Mouse (Mus musculus) forebrain, embryonic 10.5 days (tissue): ENCODE measurements around the gene Apba2. TPM values are rescaled to one million over a fixed set of nuclear protein-coding genes. Genes with fewer than 3 reads are reported as not detected.

Experiments
- DNase-seq: peaks from one replicate; pipeline ENCODE4 v3.0.0-alpha.2; 2017; ENCODE audit warnings: low spot score; ENCODE audit errors: extremely low spot score
- H3K27ac ChIP-seq: fragments of 300-500 bp; sonication (generic); 2 replicates; pipeline ENCODE4 v1.5.1; 2016; ENCODE audit warnings: mild to moderate bottlenecking
- H3K27me3 ChIP-seq: fragments of 300-500 bp; sonication (generic); 2 replicates; pipeline ENCODE4 v1.6.1; 2016; ENCODE audit warnings: mild to moderate bottlenecking; ENCODE audit not compliant: poor library complexity, severe bottlenecking
- H3K36me3 ChIP-seq: fragments of 300-500 bp; sonication (generic); replicated peaks from 2 replicates; pipeline ENCODE4 v1.6.1; 2016; ENCODE audit warnings: mild to moderate bottlenecking, moderate library complexity
- H3K4me1 ChIP-seq: fragments of 300-500 bp; sonication (generic); 2 replicates; pipeline ENCODE4 v1.6.1; 2016
- H3K4me3 ChIP-seq: fragments of 300-500 bp; sonication (generic); 2 replicates; pipeline ENCODE4 v1.5.1; 2016; ENCODE audit warnings: mild to moderate bottlenecking, moderate library complexity
- H3K9me3 ChIP-seq: fragments of 300-500 bp; sonication (generic); 2 replicates; pipeline ENCODE4 v1.6.1; 2016; ENCODE audit warnings: mild to moderate bottlenecking, moderate library complexity
- WGBS: fragments of 180-500 bp; shearing (Covaris S2); methylation state at CpG from one replicate; pipeline ENCODE4 v1.1.7; 2016; 5-methylcytosine and 5-hydroxymethylcytosine counted together
- polyA plus RNA-seq: library from polyadenylated mRNA; unstranded; fragments of >200 nt; fragmentation: Nextera tagmentation; extraction: Ambion mirVana; gene quantifications from 2 replicates; pipeline ENCODE4 v1.2.1, GENCODE M21; 2016

The Apba2 gene
- polyA plus RNA-seq, 1 experiment from 2014 or later = 46.1 TPM

GRCm38 (mm10) chr7:64773465-64773864 is 272.0 kb downstream of the Apba2 start:
- DNase-seq = no peak
- H3K4me1 ChIP-seq = peaks cover 28% of the 10 kb centered on the region

DNA sequence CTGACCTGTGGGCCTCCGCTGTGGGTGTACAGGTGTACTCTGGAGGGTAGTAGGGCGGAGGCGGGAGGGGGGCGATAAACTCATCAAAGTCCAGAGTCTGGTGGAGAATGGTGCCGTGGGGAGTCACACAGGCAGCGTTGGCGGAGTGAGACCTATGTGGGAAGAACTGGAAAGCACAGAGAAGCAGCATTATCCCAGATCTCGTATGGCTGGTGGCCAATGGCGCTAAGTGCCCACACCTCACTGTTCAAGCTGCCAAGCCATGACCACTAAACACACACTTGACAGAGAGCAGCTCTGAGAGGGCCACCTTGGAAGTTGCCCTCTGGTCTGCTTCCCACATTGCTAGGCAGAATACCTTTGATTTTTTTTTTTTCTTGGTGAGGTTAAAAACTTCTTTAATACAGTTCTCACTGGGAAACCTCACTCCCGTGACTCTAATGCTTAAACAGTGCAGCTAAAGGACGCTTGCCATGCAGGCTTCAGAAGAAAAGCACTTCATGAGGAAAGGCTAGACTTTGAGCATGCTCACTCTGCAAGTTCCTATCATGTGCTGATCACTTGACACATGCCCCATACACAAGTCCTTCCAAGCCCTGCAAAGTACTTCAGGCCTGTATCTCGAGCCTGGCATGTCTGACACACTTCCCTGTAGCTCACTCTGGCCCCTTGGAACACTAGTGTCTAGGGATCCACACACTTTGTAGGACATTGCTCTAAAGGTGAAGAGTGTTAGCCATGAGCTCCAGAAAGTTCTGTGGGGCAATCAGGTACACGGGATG is 275.4 kb downstream of the Apba2 start:
- H3K9me3 ChIP-seq = no peaks in the 10 kb centered on the region
- no peaks in the 10 kb centered on the region for H3K27me3 ChIP-seq
- WGBS = 88% methylated on average over 13 of the region's 13 CpGs
- DNase-seq = no peak
- H3K36me3 ChIP-seq = no peaks in the 10 kb centered on the region
- H3K27ac ChIP-seq = no peak overlapping the region
- no peak overlapping the region for H3K4me3 ChIP-seq
- peaks cover 27% of the 10 kb centered on the region for H3K4me1 ChIP-seq

More at GRCm38 (mm10) chr7:64773465-64773864, 272.0 kb downstream of the Apba2 start:
- H3K4me3 ChIP-seq = no peak overlapping the region
- no peaks in the 10 kb centered on the region for H3K27me3 ChIP-seq
- H3K27ac ChIP-seq = no peak overlapping the region
- no peaks in the 10 kb centered on the region for H3K36me3 ChIP-seq
- no peaks in the 10 kb centered on the region for H3K9me3 ChIP-seq
- WGBS = 39% methylated on average over 10 of the region's 10 CpGs

GRCm38 (mm10) chr7:64779501-64779900 is 278.0 kb downstream of the Apba2 start:
- Histone ChIP-seq H3K36me3 (no peaks in the 10 kb centered on the region), H3K4me1 (peaks cover 16% of the 10 kb centered on the region), H3K9me3 (no peaks in the 10 kb centered on the region), H3K27ac (no peak overlapping the region), H3K4me3 (no peak overlapping the region), H3K27me3 (no peaks in the 10 kb centered on the region)
- 90% methylated on average over 4 of the region's 4 CpGs for WGBS
- no peak for DNase-seq

GRCm38 (mm10) chr7:64785040-64785439 is 283.5 kb downstream of the Apba2 start:
- Histone ChIP-seq H3K4me3 (no peak overlapping the region), H3K9me3 (no peaks in the 10 kb centered on the region), H3K27ac (no peak overlapping the region), H3K4me1 (peaks cover 19% of the 10 kb centered on the region; the same call in 1 of the 2 replicates), H3K36me3 (no peaks in the 10 kb centered on the region), H3K27me3 (no peaks in the 10 kb centered on the region)
- DNase-seq = no peak
- WGBS = 54% methylated on average over 3 of the region's 3 CpGs

GRCm38 (mm10) chr7:64791145-64791544 is 289.6 kb downstream of the Apba2 start:
- Histone ChIP-seq H3K27me3 (no peaks in the 10 kb centered on the region), H3K9me3 (no peaks in the 10 kb centered on the region), H3K4me1 (peaks cover 7% of the 10 kb centered on the region; the same call in 1 of the 2 replicates), H3K36me3 (no peaks in the 10 kb centered on the region), H3K27ac (no peak overlapping the region), H3K4me3 (no peak overlapping the region)
- 89% methylated on average over 9 of the region's 9 CpGs for WGBS
- DNase-seq = no peak

DNA sequence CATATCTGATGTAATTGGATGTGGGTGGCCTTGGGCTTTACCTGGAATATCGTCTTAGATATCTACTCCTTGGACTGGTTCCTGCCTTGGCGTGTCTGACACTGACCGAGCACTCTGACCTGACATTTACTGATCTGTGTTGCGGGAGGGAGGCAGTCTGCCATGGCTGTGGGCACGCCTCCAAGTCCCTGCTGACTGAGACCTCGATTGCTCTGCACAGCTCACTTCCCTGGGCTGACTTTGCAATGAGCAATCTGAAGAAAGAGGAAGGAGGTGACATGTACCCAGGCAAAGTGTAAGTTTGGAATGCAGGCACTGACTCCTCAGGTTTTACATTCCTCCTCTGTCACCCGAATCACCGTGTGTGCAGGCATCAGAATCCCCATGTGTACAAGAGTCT is 290.5 kb downstream of the Apba2 start:
- Histone ChIP-seq H3K27me3 (no peaks in the 10 kb centered on the region), H3K4me3 (no peak overlapping the region), H3K4me1 (0 out of 2 replicates have a peak, but pooled peaks cover 3% of the 10 kb centered on the region), H3K36me3 (no peaks in the 10 kb centered on the region), H3K9me3 (no peaks in the 10 kb centered on the region), H3K27ac (no peak overlapping the region)
- DNase-seq = no peak
- WGBS = 81% methylated on average over 8 of the region's 8 CpGs

GRCm38 (mm10) chr7:64795554-64795953 is 294.0 kb downstream of the Apba2 start:
- WGBS = 85% methylated on average over 6 of the region's 6 CpGs
- Histone ChIP-seq H3K9me3 (no peaks in the 10 kb centered on the region), H3K36me3 (no peaks in the 10 kb centered on the region), H3K4me3 (no peak overlapping the region), H3K27ac (no peak overlapping the region), H3K27me3 (no peaks in the 10 kb centered on the region), H3K4me1 (peaks cover 5% of the 10 kb centered on the region; the same call in 1 of the 2 replicates)
- DNase-seq = no peak

Other genes with a start within 250 kb of the Apba2 start
- gene Mtmr10, start 214.1 kb upstream of the Apba2 start, polyA plus RNA-seq = 10.2 and 11.5 TPM in 2 replicates
- 9.5 and 10.4 TPM in 2 replicates for gene Fan1, start 127.6 kb upstream of the Apba2 start, polyA plus RNA-seq
- gene Mphosph10, start 109.4 kb upstream of the Apba2 start, polyA plus RNA-seq = 58.8 and 64.7 TPM in 2 replicates
- 40.3 and 43.8 TPM in 2 replicates for gene Mcee, start 109.1 kb upstream of the Apba2 start, polyA plus RNA-seq